Mouse (Mus musculus) cerebellum, postnatal 4 days (tissue): ENCODE data around the gene Gzmk.

Experiments
- DNase-seq, 2 experiments: peaks; one replicate each; pipeline ENCODE4 v3.0.0; 2022; ENCODE audit warnings: low spot score in 2 of 2, mixed read lengths in 1 of 2

Gene Gzmk

GRCm38 (mm10) chr13:113203146-113203545, 22.6 kb downstream of the Gzmk start:
- DNase-seq: no peak

GRCm38 (mm10) chr13:113202184-113202583, 23.5 kb downstream of the Gzmk start:
- DNase-seq: no peak

- no peak for DNase-seq
These were observed 24.1 kb downstream of the Gzmk start for GRCm38 (mm10) chr13:113201631-113202030.

DNA sequence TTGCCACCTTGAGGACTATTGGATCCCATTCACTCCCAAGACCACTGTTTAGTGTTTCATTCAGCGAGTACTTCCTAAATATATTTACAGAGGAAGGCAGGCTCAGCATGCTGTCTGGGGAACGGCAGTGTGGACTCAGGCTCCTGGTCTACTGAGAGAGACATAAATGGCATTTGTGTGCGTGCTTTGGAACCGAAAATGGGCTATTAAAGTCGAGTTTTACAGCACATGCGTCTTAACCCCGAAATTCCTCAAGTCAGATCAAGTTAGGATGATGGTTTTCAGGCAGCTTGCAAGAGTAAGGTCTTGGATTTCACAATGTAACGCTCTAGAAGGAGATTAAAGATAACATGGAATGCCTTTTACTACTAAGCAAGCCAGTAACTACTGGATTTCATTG, 25.0 kb downstream of the Gzmk start:
- no peak for DNase-seq

DNA sequence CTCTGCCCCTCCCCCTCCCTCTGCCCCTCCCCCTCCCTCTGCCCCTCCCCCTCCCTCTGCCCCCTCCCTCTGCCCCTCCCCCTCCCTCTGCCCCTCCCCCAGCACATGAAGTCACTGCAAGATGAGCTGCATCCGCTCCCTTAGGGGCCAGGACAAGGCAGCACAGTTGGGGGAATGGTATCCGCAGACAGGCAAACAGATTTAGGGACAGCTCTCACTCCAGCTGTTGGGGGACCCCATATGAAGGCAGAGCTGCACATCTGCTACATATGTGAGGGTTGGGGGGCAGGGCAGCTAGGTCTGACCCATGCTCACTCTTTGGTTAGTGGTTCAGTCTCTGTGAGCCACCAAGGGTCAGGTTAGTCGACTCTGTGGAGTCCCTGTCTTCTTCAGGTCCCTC, 26.4 kb downstream of the Gzmk start:
- DNase-seq: no peak

- no peak for DNase-seq
These were observed 27.7 kb downstream of the Gzmk start for GRCm38 (mm10) chr13:113197872-113198502.

GRCm38 (mm10) chr13:113196808-113197674, 28.7 kb downstream of the Gzmk start:
- DNase-seq: no peak

- no peak for DNase-seq
These were observed 42.0 kb downstream of the Gzmk start for GRCm38 (mm10) chr13:113183720-113184119.

DNA sequence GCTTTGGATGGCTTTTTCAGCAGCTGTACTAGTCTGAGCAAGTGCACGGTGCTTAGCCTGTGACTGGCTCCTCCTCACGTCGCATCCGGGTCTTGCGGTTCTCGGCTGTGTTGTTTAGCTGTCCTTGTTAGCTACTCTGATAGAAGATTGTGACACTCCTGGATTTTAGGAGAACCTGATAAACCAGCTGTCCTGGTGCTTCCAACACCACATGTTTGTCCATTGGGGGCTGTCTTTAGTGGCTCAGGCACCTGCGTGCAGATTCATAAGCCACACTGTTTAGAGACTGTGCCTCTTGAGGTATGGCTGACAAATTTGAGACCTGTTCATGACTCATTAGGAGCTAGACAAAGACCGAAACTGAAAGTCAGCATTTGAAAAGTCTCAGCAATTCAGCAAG, 42.4 kb downstream of the Gzmk start:
- DNase-seq: no peak

GRCm38 (mm10) chr13:113174162-113174561, 51.5 kb downstream of the Gzmk start:
- DNase-seq: no peak

- DNase-seq: no peak
These were observed 55.5 kb downstream of the Gzmk start for GRCm38 (mm10) chr13:113170256-113170655.

DNA sequence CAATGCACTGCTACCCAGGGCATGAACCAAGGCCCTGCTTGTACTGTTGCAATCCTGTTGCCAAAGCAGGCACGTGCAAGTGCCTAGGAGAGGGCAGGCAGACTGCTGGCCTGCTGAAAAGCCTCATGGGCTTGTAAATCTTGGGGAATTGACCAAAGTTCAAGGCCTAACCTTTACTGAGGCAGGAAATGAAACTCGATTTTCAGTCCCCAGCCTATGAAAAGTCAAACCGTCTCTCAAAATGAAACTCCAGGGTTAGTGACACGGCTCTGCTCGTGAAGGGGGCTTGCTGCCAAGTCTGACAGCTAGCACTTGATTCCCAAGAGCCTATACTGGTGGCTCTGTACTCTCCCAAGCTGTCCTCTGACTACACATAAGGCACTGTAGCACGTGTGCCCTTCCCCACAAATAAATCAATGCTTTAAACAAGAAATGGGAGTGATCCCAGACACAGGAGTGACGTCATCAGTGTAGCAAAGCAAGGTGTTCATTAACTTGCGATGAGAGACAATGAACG, 57.6 kb downstream of the Gzmk start:
- DNase-seq: no peak

DNA sequence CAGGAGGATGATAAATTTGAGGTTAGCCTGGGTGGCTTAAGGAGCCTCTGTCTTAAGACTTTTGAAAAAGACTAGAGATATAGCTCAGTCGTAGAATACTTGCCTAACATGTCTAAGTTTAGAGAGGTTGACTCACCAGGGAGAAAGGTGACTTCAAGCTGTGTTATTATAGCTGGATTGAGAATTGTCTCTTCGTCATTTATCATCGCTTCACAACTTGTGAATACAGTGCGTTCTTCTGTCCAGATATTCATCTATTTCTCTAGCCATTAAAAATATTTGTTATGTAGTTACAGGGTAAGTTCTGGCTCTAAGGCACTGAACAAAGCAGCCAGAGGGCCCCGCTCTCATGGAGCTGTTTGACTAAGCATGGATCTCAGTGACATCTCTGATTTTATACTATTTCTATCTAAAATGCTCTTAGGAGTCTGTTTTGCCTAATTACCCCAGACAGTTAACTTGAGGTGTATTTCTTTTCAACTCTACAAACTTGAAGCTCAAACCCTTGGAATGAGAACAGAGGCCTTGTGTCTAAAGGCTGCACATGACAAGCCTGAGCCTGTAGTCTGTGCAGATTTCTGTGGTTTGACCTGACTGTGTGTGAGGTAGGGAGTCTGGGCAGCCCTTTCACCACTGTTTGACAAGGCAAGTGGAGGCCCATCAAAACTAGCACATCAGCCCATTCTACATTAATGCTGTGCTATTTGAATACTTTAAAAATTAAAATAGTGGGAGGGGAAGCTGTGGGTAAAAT, 61.3 kb downstream of the Gzmk start:
- no peak for DNase-seq

- DNase-seq: no peak
These were observed 74.2 kb downstream of the Gzmk start for GRCm38 (mm10) chr13:113151556-113151955.

DNA sequence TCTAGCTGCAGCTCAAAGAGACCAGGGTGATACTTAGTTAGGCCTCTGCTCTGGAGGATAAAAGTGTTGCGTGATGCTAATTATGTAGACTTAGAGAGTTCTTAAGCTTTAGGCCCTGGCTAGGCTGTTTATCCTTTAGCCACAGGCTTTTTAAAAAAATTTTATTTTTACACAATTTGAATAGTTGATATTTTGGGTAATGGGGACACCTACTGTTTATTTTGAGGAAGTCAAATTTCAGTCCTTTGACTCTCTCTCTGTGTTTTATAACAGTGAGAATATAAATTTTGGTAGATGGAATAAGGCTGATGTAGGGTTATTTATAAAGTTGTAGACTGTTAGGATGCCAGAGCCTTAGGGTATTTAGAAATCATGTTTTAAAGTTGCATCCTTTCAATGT, 86.1 kb downstream of the Gzmk start:
- no peak for DNase-seq

GRCm38 (mm10) chr13:113129974-113130373, 95.7 kb downstream of the Gzmk start:
- no peak for DNase-seq
